ENCODE assay signal across 8 mouse cellular contexts in the genomic region with DNA sequence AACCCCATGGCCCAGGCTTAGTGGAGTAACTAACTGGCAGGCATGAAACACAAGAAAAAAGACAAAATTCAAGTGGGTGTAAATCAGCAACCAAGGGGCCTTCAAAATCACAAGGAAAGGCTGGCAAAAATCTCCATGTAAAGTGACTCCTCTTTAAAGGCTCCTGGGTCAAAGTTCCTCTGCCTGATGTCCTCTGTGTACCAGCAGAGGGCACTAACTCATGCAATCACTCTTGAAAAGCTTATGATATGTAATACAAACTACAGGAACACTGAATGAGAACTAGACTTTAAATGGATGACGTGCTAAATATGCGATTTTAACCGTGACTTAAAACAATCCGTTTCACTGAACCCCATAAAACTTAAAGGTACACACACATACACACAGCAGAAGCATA.
DNase-seq lines count a peak whose midpoint lies in the region; ATAC-seq and TF ChIP-seq lines count a peak whose summit lies in the region.

No protein-coding gene starts in this region.

- H3K27me3 ChIP-seq in embryonic facial prominence, embryonic 11.5 days (ENCODE audit: control insufficient read depth, insufficient read depth, low read length), result no peaks in the 10 kb centered on the region
- H3K27me3 ChIP-seq in embryonic facial prominence, embryonic 10.5 days (replicated peaks; ENCODE audit: low read depth, poor library complexity, severe bottlenecking), result no peaks in the 10 kb centered on the region
- no peaks in the 10 kb centered on the region for H3K27me3 ChIP-seq in liver, embryonic 14.5 days (ENCODE audit: control insufficient read depth, insufficient read depth, low read length)
- H3K27me3 ChIP-seq in liver, embryonic 12.5 days (replicated peaks), result no peaks in the 10 kb centered on the region

- no peak overlapping the region for H3K27ac ChIP-seq in embryonic facial prominence, embryonic 11.5 days (replicated peaks; ENCODE audit: low read depth, low read length)
- H3K27ac ChIP-seq in embryonic facial prominence, embryonic 10.5 days (replicated peaks), result no peak overlapping the region
- no peak overlapping the region for H3K27ac ChIP-seq in liver, embryonic 14.5 days
- H3K27ac ChIP-seq in liver, embryonic 12.5 days, result no peak overlapping the region

- no peaks in the 10 kb centered on the region for H3K36me3 ChIP-seq in embryonic facial prominence, embryonic 11.5 days (replicated peaks; ENCODE audit: control insufficient read depth, insufficient read depth, low read depth, low read length)
- peaks cover 3% of the 10 kb centered on the region; the same call in 1 of the 2 replicates for H3K36me3 ChIP-seq in embryonic facial prominence, embryonic 10.5 days (replicated peaks)
- no peaks in the 10 kb centered on the region for H3K36me3 ChIP-seq in liver, embryonic 14.5 days (replicated peaks; ENCODE audit: control insufficient read depth, insufficient read depth, low read depth)
- peaks cover 16% of the 10 kb centered on the region; the same call in 1 of the 2 replicates for H3K36me3 ChIP-seq in liver, embryonic 12.5 days

- TF ChIP-seq CTCF in liver, embryonic 14.5 days (IDR thresholded peaks at IDR 0.05; ENCODE audit: low read depth), result peak; percentile 58; the same call in 1 of the 2 replicates

- ATAC-seq in embryonic facial prominence, embryonic 11.5 days (replicated peaks; ENCODE audit: insufficient number of reproducible peaks, low FRiP score, low TSS enrichment, low read depth), result no peak
- ATAC-seq in liver, embryonic 14.5 days (ENCODE audit: insufficient read depth), result no peak
- no peak for ATAC-seq in liver, embryonic 12.5 days

- H3K4me1 ChIP-seq in embryonic facial prominence, embryonic 11.5 days (ENCODE audit: control insufficient read depth, insufficient read depth, low read length), result no peaks in the 10 kb centered on the region
- no peaks in the 10 kb centered on the region for H3K4me1 ChIP-seq in embryonic facial prominence, embryonic 10.5 days
- H3K4me1 ChIP-seq in liver, embryonic 14.5 days (replicated peaks; ENCODE audit: control insufficient read depth in 2 of 2, insufficient read depth in 2 of 2, low read length in 1 of 2), result no peaks in the 10 kb centered on the region
- no peaks in the 10 kb centered on the region for H3K4me1 ChIP-seq in liver, embryonic 12.5 days

- H3K4me3 ChIP-seq in embryonic facial prominence, embryonic 11.5 days (ENCODE audit: low read depth, low read length), result no peak overlapping the region
- H3K4me3 ChIP-seq in embryonic facial prominence, embryonic 10.5 days, result no peak overlapping the region
- H3K4me3 ChIP-seq in liver, embryonic 14.5 days (ENCODE audit: insufficient read depth in 1 of 2, low read depth in 2 of 2, low read length in 2 of 2), result no peak overlapping the region
- no peak overlapping the region for H3K4me3 ChIP-seq in liver, embryonic 12.5 days

- no peak overlapping the region for H3K4me2 ChIP-seq in embryonic facial prominence, embryonic 11.5 days (ENCODE audit: low read depth, low read length)
- no peak overlapping the region for H3K4me2 ChIP-seq in liver, embryonic 14.5 days (ENCODE audit: low read depth)
- no peak overlapping the region for H3K4me2 ChIP-seq in liver, embryonic 12.5 days

- no peak for TF ChIP-seq EP300 in liver, embryonic 14.5 days (IDR thresholded peaks at IDR 0.05; ENCODE audit: low read depth)

- no peak overlapping the region for H3K9ac ChIP-seq in embryonic facial prominence, embryonic 11.5 days (replicated peaks; ENCODE audit: low read length)
- H3K9ac ChIP-seq in liver, embryonic 14.5 days (replicated peaks), result no peak overlapping the region
- no peak overlapping the region for H3K9ac ChIP-seq in liver, embryonic 12.5 days

- DNase-seq in embryonic facial prominence, embryonic 11.5 days (ENCODE audit: low spot score), result peak; percentile 56
- no peak for DNase-seq in embryonic facial prominence, embryonic 10.5 days (ENCODE audit: low spot score)
- DNase-seq in liver, embryonic 14.5 days (ENCODE audit: low read depth in 3 of 3, low spot score in 3 of 3), result peak in 1 of 3 experiments; percentile 9
- peak; percentile 68 for DNase-seq in kidney, adult 9 months
- peak; percentile 33 for DNase-seq in retina, postnatal 1 day
- no peak for DNase-seq in layer of hippocampus, postnatal 36 days
- DNase-seq in ovary, postnatal 14 days (ENCODE audit: low spot score), result no peak

- no peaks in the 10 kb centered on the region for H3K9me3 ChIP-seq in embryonic facial prominence, embryonic 11.5 days (replicated peaks; ENCODE audit: control insufficient read depth, low read length)
- H3K9me3 ChIP-seq in embryonic facial prominence, embryonic 10.5 days, result no peaks in the 10 kb centered on the region
- no peaks in the 10 kb centered on the region for H3K9me3 ChIP-seq in liver, embryonic 14.5 days (ENCODE audit: control insufficient read depth, low read length)
- H3K9me3 ChIP-seq in liver, embryonic 12.5 days (replicated peaks), result no peaks in the 10 kb centered on the region

- WGBS in embryonic facial prominence, embryonic 11.5 days, result 87% methylated on average over 4 of the region's 4 CpGs
- WGBS in embryonic facial prominence, embryonic 10.5 days, result 86% methylated on average over 4 of the region's 4 CpGs
- 63% methylated on average over 4 of the region's 4 CpGs for WGBS in liver, embryonic 14.5 days (ENCODE audit: insufficient replicate concordance)
- WGBS in liver, embryonic 12.5 days (ENCODE audit: insufficient replicate concordance), result 79% methylated on average over 4 of the region's 4 CpGs

Comparison
In these comparisons a context has a peak if more than half of its experiments do, and no peak if none do; other contexts are left out.
1. DNase-seq: peak in embryonic facial prominence, embryonic 11.5 days (single experiment), kidney, adult 9 months (single experiment) and retina, postnatal 1 day (single experiment); none in embryonic facial prominence, embryonic 10.5 days (single experiment), layer of hippocampus, postnatal 36 days (0 of 2) and ovary, postnatal 14 days (single experiment).